Mouse (Mus musculus): ENCODE measurements at regions not wholly inside any gene's neighbourhood (a gene's known extent, or its start where the extent isn't known, plus 50 kb on each side); places are given as distances from the start of the nearest gene placed in this dataset.

DNA sequence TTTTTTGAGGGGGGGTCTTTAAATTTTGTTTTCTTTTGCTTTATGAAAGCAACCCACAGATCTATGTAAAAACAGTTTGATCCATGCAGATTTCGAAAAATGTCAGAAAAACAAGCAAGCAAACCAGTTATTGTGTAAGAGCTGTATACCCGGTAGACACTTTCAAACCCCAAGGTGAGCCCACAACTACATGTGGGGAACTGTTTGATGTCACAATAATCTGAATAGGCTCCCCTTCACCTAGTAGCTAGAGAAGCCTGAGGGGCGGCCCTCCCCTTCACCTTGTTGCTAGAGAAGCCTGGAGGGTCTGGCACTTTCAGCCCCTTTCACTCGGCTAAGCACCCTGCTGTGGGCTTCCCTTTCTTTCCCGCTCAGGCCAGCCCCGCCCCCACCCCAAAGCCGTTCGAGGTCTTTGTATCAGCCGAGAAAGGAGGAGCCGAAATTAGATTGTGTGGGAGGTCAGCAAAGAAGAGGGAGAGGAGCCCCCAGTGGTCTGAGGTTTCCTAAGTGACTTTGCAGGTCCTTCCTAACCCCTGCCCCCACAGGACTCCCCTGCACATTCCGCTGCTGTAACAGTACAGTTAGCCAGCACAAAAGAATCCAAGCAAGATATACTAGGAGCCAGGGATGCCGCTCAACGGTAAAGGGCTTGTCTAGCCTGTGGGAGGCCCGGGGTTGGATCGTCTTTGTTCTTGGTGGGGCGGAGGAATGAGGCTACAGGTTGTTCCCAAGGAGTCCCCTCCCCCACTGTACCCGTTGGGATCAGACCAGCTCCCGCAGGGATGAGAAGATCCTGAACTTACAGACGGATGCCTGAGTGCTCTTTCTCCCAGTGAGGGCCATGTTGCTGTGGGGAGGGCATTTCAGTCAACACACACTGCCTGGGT, 89.7 kb upstream of the Itga6 start:
- TF ChIP-seq CTCF (IDR thresholded peaks at IDR 0.05; ENCODE audit: control insufficient read depth, insufficient read depth, low read length), result no peak
- TF ChIP-seq POLR2A (IDR thresholded peaks at IDR 0.05; ENCODE audit: borderline replicate concordance, control insufficient read depth, low read depth, low read length), result no peak
